Mouse (Mus musculus) cerebellum, adult 2 months (tissue): ENCODE data around the gene Csrnp3.

Experiments used
- CTCF ChIP-seq: fragments of 200-500 bp; IDR thresholded peaks from 2 replicates; pipeline ENCODE4 v1.5.1; 2011; ENCODE audit warnings: low read depth, mild to moderate bottlenecking, control low read depth, low read length, moderate library complexity, borderline replicate concordance; ENCODE audit not compliant: insufficient read depth
- POLR2A ChIP-seq: fragments of 200-500 bp; IDR thresholded peaks from 2 replicates; pipeline ENCODE4 v1.6.1; 2011; ENCODE audit warnings: low read length, control low read depth, borderline replicate concordance; ENCODE audit not compliant: insufficient read depth

DNA sequence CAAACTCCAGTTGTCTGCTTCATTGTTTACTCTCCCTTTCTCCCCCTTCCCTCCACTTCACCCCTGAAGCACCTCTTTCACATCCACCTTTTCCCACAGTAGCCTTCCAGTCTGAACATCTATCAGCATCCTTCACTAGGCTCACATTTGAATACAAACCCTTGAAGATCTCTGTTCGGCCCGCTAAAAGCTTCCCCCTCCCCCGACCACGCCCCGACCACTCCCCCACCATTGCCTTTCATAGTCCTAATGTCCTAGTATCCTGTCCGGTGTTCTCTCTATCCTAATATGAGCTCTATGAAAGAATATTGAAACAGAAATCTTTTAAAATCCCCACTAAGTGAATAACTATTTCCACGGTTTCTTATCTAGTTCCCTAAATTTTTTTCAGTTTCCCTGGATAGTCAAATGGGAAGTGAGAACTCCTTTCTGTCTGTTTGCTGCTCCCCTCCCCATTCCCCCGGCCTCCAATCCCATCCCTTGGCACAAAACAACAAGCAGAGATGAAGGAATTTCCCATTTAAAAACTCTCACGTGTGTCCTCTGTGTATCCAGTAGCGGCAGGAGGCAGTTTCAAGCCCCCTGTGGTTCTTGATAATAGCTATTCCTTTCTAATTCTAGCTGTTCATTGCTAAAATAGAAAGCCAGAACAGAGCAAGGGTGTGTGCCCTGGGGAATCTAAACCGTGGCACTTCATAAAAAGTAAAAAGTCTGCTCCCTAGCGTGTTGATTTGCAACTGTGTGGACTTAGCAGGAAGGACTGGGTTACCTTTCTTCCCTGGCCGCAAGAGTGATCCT lies 64.4 kb downstream of the Csrnp3 start:
- TF ChIP-seq CTCF (no peak), POLR2A (no peak)
